Mouse (Mus musculus) right cerebral cortex, postnatal 10 days (tissue): ENCODE data around the gene Nob1.

Experiments used
- DNase-seq, 2 experiments: peaks; one replicate each; pipeline ENCODE4 v3.0.0; 2021; ENCODE audit warnings: low spot score in 2 of 2

Gene Nob1

GRCm38 (mm10) chr8:107435962-107436831 lies 11.3 kb upstream of the Nob1 start, which contains the start of gene Wwp2:
TSS of gene Wwp2 (plus strand) at chr8:107436365.
- DNase-seq = peak; percentile 80 to 84

DNA sequence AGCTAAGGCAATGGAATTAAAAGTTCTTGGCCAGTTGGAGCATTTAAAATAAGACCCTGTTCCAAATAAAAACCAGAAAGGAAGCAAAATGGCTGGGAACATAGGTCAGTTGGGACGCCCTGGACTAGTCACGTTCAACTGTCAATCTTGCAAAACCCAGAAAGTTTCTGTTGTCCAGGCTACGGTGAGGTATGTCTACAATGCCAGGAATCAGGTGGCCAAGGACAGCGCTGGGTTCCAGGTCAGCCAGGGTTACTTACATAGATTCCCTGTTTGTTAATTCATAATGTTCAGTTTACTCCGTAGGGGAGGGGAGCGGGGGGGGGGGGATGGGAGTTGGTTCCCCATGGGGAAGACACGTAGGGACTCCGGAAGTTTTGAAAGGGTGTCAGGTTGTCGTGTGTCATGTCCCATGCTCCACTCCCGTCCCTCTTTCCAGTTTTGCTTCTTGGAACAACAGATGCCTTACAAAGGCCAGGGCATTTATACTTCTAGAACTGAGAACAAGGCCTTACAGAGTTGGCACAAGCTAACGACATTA lies 10.6 kb upstream of the Nob1 start:
- DNase-seq = no peak

DNA sequence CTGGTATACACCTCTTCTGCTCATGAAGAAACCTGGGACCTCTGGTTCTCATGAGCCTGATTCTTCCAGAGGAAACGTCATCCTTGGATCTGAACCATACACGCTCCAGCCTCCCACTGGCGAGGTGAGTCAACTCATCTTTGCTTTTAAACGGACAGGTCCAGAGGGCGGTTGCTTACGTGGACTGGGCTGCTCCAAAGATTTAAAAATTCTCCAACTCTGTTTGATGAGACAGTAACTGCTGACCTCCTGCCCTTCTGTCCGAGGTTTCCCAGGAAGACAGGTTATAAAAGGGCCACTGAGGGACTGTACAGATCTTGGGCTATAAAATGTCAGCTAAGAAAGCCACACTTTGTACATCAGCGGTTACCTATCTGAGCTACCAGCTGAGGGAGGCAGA lies 6.0 kb upstream of the Nob1 start:
- no peak for DNase-seq

DNA sequence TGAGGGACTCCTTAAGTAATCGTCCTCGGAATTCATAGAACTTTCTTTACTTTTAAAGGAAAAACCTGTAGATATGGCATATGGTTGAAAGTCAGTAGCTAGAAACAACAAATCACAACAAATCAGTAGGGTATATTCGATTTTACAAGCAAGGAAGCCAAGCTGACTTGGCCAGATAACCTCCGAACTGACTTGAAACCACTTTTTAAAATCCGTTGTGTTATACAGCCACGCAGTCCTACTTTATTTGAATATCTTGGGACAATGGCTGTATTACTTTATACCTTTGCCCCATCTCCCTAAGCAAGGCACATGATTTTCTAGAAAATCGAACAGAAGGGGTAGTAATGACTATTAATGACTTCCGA lies 363 bp upstream of the Nob1 start:
- DNase-seq = no peak

DNA sequence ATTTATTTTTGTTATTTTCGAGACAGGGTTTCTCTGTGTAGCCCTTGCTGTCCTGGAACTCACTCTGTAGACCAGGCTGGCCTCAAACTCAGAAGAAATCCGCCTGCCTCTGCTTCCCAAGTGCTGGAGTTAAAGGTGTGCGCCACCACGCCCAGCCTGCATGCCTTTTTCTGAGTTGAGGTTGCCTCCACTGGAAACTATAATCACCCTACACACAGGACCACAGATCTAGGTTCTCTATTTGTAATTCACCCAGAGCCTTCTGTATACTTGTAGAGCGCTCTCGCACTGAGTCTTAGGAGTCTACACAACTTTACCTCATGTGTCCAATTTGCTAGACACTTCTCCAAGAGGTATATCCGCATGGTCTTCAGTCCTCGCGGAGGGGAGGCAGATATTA lies 675 bp downstream of the Nob1 start:
- no peak for DNase-seq

DNA sequence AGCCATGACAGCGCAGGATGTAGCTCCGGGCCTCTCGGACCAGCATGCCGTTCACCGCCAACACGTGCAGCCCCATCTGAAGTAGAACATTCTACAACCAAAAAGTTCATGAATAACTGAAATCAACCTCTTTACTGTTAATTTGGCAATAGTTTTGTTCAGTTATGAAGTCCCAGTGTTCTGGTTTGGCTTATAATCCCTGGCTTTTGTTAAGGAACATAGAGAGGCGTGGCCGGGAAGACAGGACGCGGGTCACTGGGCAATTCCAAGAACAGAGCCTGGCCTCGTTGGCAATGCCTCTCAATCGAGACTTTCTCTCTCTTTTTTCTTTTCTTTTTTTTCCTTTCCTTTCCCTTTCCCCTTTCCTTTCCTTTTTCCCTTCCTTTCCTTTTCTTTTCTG lies 7.8 kb downstream of the Nob1 start:
- no peak for DNase-seq

GRCm38 (mm10) chr8:107413881-107414280 lies 11.0 kb downstream of the Nob1 start:
- DNase-seq = no peak

GRCm38 (mm10) chr8:107412552-107412951 lies 12.3 kb downstream of the Nob1 start:
- DNase-seq = no peak

- DNase-seq = no peak
Observed at GRCm38 (mm10) chr8:107411391-107411790, 13.5 kb downstream of the Nob1 start.

- no peak for DNase-seq
Observed at GRCm38 (mm10) chr8:107405935-107406334, 18.9 kb downstream of the Nob1 start.

- DNase-seq = no peak
Observed at GRCm38 (mm10) chr8:107404057-107404456, 20.8 kb downstream of the Nob1 start.

GRCm38 (mm10) chr8:107403038-107403781 lies 21.6 kb downstream of the Nob1 start, which contains the start of gene Nqo1:
TSS of gene Nqo1 (minus strand) at chr8:107403206.
- DNase-seq = peak; percentile 81 to 89

DNA sequence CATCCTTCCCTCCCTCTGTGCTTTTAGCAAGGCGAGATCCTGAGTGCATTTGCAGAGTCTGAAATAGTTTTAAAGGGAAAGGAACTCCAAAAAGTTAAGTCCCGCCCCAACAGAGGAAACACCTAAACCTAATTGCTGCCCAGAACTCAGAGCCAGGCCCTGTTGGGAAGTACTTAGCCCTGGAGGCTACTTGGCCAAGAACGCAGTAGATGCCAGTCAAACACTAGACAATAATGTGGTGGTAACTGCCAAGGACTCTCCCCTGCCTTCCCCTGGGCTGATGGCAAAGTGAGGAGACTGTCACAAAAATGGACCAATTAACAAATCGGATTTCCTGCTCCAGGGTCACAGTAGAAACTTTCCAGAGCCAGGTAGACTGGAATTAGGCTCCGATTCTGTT lies 23.0 kb downstream of the Nob1 start:
- no peak for DNase-seq

DNA sequence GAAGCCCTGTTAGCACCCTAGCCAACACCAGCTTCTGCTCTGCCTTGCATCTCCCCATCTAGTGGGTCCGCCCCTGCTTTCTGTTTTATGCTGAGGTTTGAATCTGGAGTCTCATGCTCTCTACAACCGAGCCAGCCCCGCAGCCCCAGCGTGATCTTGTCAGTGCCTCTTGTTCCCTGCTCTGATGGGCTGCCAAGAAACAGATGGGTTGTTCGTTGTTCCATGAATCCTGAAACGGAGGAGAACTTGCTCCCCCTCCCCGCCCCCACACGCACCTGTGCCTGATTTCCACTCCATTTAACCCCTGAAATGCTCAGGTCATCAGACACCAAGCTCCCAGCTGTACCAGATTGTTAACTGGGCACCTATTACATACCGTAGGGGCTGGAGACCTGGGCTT lies 25.4 kb downstream of the Nob1 start:
- peak in 1 of 2 experiments; percentile 34 for DNase-seq

DNA sequence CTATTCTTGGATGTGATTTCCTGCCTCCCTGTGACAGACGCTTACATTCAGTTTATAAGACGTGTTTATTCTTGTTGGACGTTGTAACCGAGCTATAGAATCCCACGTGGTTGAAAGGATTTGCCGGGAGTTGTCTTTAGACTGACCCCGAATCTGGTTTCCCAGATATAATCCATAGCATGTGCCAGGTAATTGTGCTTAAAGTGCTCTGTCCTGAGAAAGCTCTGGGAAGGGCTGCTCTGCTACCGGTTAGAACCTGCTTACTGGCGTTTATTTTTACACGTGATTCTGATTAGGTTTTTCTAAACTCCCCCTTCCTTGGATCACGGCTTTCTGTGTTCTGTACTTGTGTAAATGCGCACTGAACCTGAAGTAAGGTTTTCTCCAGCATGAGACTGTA lies 27.2 kb downstream of the Nob1 start:
- no peak for DNase-seq

DNA sequence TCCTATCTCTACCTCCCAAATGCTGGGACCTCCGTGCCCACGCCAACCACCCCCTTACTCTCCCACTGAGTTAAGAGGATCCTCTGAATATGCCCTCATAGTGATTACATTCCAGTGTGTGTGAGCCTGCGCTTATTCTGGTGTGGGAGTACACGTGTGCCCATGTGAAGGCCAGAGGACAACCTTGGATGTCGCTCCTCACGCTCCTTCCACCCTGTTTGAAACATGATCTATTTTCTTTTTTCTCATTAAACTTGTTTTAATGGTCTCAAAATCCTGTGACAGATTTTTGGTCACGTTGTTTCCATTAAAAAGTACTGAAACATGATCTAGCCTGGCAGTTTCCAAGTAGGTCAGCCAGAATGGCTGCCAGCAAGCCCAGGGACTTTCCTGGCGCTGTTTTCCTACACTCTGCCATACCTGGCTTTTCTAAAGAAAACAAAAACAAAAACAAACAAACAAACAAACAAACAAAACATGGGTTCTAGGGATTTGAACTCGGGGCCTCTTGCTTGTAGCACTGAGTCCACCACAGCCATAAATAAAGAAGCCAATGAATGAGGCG lies 28.7 kb downstream of the Nob1 start:
- no peak for DNase-seq

GRCm38 (mm10) chr8:107395397-107395796 lies 29.5 kb downstream of the Nob1 start:
- no peak for DNase-seq

DNA sequence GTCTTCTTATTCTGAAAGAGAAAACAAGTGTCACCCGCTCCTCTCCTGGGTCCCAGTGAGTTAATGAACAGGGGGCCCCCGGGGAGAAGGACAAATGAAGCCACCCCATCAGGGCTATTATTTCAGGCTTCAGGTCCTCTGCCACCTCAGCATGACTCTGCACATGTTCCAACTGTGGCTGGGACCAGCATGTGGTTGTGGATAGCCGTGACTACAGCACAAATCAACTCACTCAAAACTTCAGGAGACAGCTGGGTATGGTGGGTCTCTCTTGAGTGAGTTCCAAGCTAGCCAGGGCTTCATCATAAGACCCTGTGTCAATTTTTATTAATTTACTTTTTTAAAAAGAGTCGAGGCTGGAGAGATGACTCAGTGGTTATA lies 33.7 kb downstream of the Nob1 start:
- no peak for DNase-seq

GRCm38 (mm10) chr8:107390476-107391135 lies 34.2 kb downstream of the Nob1 start:
- DNase-seq = no peak

DNA sequence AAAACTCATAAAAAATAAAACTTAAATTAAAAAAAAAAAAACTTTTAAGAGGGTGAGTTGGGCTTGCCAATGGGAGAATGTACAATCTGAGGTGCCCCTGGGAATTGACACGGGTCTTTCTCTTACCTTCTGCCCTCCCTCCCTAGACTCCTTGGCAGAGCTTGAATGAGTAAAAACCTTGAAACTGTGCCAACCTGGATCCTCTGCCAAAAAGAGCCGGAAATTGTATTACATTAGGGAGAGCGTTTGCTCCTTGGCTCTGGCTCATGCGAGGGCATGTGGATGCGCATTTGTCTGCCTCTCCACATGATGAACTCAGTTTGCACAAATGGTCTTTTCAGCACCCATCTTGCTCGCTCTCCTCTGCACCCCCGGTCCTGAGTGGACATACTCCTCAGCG lies 35.3 kb downstream of the Nob1 start:
- DNase-seq = peak; percentile 74

DNA sequence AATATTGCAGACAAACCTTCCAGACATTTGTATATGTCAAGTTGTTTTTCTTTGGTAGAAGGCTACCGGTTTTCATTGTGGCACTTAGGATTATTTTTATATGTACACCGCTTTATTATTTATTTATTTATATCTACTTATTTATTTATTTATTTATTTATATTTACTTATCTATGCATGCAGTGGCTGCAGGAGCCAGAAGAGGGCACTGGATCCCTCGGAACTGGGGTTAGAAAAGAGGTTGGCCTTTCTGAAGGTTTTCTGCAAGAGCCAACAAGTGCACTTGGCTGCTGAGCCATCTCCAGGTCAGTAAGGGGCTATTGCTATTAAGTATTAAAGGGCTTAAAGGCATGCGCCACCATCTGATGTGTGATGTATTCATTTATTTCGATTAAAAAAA lies 37.0 kb downstream of the Nob1 start:
- DNase-seq = peak in 1 of 2 experiments; percentile 55

- DNase-seq = no peak
Observed at GRCm38 (mm10) chr8:107386642-107387041, 38.2 kb downstream of the Nob1 start.
